Mouse (Mus musculus): Measurements from ENCODE around the gene Pde4c.

DNA sequence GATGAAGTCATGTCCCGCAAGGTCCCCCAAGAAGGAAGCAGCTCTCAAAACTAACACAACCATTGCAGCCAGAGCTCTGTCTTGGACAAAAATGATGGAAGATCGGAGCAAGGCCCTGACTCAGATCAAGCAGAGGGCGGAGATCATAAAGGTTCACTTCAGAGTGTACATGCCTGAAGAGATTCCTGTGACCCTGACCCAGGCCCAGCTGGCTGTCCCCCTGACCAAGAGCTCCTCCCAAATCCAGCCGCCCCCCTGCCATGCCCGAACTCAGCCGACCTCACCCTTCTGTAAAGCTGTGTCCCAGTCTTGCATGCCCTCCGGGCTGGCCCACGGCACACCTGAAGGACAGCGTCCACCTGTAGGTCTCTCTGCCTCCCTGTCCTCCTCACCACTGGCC lies 13.7 kb upstream of the Pde4c start:
- no peak for TF ChIP-seq POLR2A (IDR thresholded peaks at IDR 0.05; ENCODE audit: insufficient read depth, low read depth, low read length)
- no peak for TF ChIP-seq CTCF (IDR thresholded peaks at IDR 0.05; ENCODE audit: insufficient read depth, low read depth, low read length)
